Mouse (Mus musculus) limb, embryonic 13.5 days (tissue): ENCODE data around the gene Mettl23. TPM values are rescaled to one million over a fixed set of nuclear protein-coding genes. Genes with fewer than 3 reads are reported as not detected.

Experiments used
- polyA plus RNA-seq: library from polyadenylated mRNA; unstranded; fragments of >200 nt; fragmentation: Nextera tagmentation; extraction: Ambion mirVana; gene quantifications from 2 replicates; pipeline ENCODE4 v1.2.1, GENCODE M21; 2015

Gene Mettl23
- polyA plus RNA-seq, 1 experiment from 2014 or later = 72.2 TPM

Other genes starting within 250 kb of the Mettl23 start
- 4.0 and 5.1 TPM in 2 replicates for gene Rhbdf2, start 216.3 kb upstream of the Mettl23 start, polyA plus RNA-seq
- gene Prcd, start 189.7 kb upstream of the Mettl23 start, polyA plus RNA-seq = 0.56 and 0.83 TPM in 2 replicates
- gene Cygb, start 189.0 kb upstream of the Mettl23 start, polyA plus RNA-seq = 6.0 and 7.2 TPM in 2 replicates
- gene St6galnac1, start 67.8 kb upstream of the Mettl23 start, polyA plus RNA-seq = not detected in 2 replicates
- gene Mxra7, start 15.2 kb upstream of the Mettl23 start, polyA plus RNA-seq = 17.1 and 20.2 TPM in 2 replicates
- gene Jmjd6, start 171 bp downstream of the Mettl23 start, polyA plus RNA-seq = 76.6 and 82.6 TPM in 2 replicates
- 44.3 and 44.8 TPM in 2 replicates for gene Mfsd11, start 9.2 kb downstream of the Mettl23 start, polyA plus RNA-seq
- gene Srsf2, start 9.8 kb downstream of the Mettl23 start, polyA plus RNA-seq = 789 and 792 TPM in 2 replicates
- 1.6 and 1.7 TPM in 2 replicates for gene Mgat5b, start 75.6 kb downstream of the Mettl23 start, polyA plus RNA-seq